Mouse (Mus musculus) forebrain, embryonic 13.5 days (tissue): ENCODE results near the gene Dpf2. TPM values are rescaled to one million over a fixed set of nuclear protein-coding genes. Genes with fewer than 3 reads are reported as not detected.

Experiments used
- ATAC-seq: fragments of 200-750 bp; cut with Nextera tagmentation; 2 replicates; pipeline ENCODE4 v1.8.0; 2017
- H3K27ac ChIP-seq: fragments of 300-500 bp; sonication (generic); 2 replicates; pipeline ENCODE4 v1.5.1; 2015; ENCODE audit warnings: inconsistent platforms, mild to moderate bottlenecking, moderate library complexity
- H3K27me3 ChIP-seq: fragments of 300-500 bp; sonication (generic); 2 replicates; pipeline ENCODE4 v1.6.1; 2015; ENCODE audit warnings: mild to moderate bottlenecking, inconsistent platforms
- H3K36me3 ChIP-seq: fragments of 300-500 bp; sonication (generic); 2 replicates; pipeline ENCODE4 v1.6.1; 2015; ENCODE audit warnings: mild to moderate bottlenecking, inconsistent platforms; ENCODE audit not compliant: poor library complexity, severe bottlenecking
- H3K4me1 ChIP-seq: fragments of 300-500 bp; sonication (generic); 2 replicates; pipeline ENCODE4 v1.6.1; 2015; ENCODE audit warnings: inconsistent platforms
- H3K4me2 ChIP-seq: fragments of 300-500 bp; sonication (generic); 2 replicates; pipeline ENCODE4 v1.6.1; 2015; ENCODE audit warnings: inconsistent platforms, mild to moderate bottlenecking, moderate library complexity
- H3K4me3 ChIP-seq: fragments of 300-500 bp; sonication (generic); 2 replicates; pipeline ENCODE4 v1.5.1; 2015; ENCODE audit warnings: mild to moderate bottlenecking, inconsistent platforms
- H3K9ac ChIP-seq: fragments of 300-500 bp; sonication (generic); 2 replicates; pipeline ENCODE4 v1.6.1; 2015; ENCODE audit warnings: mild to moderate bottlenecking, inconsistent platforms
- H3K9me3 ChIP-seq: fragments of 300-500 bp; sonication (generic); replicated peaks from 2 replicates; pipeline ENCODE4 v1.6.1; 2016; ENCODE audit warnings: inconsistent platforms
- WGBS: fragments of 180-500 bp; shearing (Covaris S2); methylation state at CpG from one replicate; pipeline ENCODE4 v1.1.7; 2015; 5-methylcytosine and 5-hydroxymethylcytosine counted together
- polyA plus RNA-seq: library from polyadenylated mRNA; unstranded; fragments of >200 nt; fragmentation: Nextera tagmentation; extraction: Ambion mirVana; gene quantifications from 2 replicates; pipeline ENCODE4 v1.2.1, GENCODE M21; 2015

Dpf2 gene
- 147 and 169 TPM in 2 replicates for polyA plus RNA-seq

DNA sequence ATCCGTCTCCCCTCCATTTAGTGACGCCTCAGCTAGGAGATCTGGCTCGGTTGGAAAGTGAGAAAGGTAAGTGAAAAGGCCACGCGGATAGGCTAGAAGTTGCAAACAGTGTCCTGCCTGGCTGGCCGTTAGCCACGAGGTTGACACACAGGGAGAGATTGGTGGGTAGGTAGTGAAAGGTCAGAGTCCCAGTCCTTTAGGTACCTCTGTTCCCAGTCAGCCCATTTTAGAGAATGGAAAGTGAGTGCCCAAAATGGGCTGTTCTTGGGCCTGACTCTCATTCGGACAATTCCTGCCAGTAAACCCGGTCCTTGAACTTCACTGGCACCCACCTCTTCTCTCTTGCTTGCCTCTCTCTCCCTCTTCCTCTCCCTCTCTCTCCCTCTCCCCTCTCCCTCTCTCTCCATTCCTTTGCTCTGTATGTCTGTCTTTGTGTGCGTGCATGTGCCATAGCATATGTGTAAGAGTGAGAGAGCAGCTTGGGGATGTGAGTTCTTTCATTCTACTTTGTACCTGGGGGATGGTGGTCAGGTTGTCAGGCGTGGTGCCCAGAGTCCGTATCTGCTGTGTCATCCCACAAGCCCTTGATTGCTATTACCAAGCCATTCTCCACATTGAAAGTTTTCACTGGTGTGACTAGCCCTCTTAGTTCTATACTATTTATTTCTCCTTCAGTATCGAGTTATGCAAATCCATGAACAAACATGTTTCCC lies at the start of gene Dpf2:
Dpf2 (minus strand) TSS at position 4 of the 713 bp plus-strand sequence.
- H3K4me1 ChIP-seq: peaks cover 36% of the 10 kb centered on the region
- H3K9ac ChIP-seq: peak within 1 kb of the TSS; percentile 93
- no peaks in the 10 kb centered on the region for H3K27me3 ChIP-seq
- H3K4me3 ChIP-seq: peak within 1 kb of the TSS; percentile 99
- ATAC-seq: no peak; the same call in none of the 2 replicates
- H3K36me3 ChIP-seq: 0 out of 2 replicates have a peak, but pooled peaks cover 10% of the 10 kb centered on the region
- peak within 1 kb of the TSS; percentile 81 for H3K27ac ChIP-seq
- H3K4me2 ChIP-seq: peak within 1 kb of the TSS; percentile 90
- WGBS: 22% methylated on average over 13 of the region's 13 CpGs
- H3K9me3 ChIP-seq: no peaks in the 10 kb centered on the region

DNA sequence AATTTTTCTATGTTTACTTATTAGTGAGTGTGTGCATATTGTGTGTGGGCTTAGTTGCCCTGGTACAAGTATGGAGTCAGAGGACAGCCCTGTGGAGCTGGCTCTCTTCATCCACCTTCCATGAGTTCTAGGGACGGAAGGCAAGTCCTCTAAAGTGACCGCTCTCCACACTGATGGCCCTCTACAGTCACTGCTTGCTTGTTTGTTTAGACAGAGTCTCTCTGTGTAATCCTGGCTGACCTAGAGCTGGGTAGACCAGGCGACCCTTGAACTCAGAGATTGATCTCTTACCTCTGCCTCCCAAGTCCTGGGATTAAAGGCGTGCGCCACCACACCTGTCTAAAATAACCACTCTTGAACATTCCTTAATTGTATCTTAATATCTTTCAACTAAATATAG lies 44.6 kb upstream of the Dpf2 start:
- 89% methylated on average over 5 of the region's 5 CpGs for WGBS
- Histone ChIP-seq H3K4me3 (no peak overlapping the region), H3K9ac (no peak overlapping the region), H3K36me3 (peaks cover 62% of the 10 kb centered on the region), H3K4me2 (no peak overlapping the region), H3K27ac (no peak overlapping the region), H3K27me3 (no peaks in the 10 kb centered on the region), H3K4me1 (peaks cover 11% of the 10 kb centered on the region), H3K9me3 (no peaks in the 10 kb centered on the region)
- no peak for ATAC-seq

DNA sequence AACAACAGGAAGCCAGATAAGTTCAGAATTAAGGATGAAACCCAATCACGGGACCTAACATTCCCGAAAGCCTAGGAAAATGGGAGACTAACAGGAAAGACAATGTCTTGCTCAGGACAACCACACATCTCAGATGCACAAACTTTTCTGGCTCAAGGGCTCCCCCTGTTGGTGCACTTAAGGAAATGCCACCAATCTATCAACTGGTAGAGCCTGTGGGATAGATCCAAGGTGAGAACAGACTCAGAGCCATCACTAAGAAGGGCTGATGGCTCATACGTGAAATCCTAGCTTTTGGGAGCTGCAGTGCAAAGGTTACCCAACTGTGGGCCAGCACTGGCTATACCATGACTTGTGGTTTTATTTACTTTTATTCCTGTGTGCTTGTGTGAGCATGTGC lies 43.9 kb upstream of the Dpf2 start:
- no peaks in the 10 kb centered on the region for H3K27me3 ChIP-seq
- H3K4me3 ChIP-seq: no peak overlapping the region
- no peak overlapping the region for H3K4me2 ChIP-seq
- H3K9ac ChIP-seq: no peak overlapping the region
- peaks cover 69% of the 10 kb centered on the region for H3K36me3 ChIP-seq
- WGBS: 24% methylated on average over 3 of the region's 3 CpGs
- H3K9me3 ChIP-seq: no peaks in the 10 kb centered on the region
- H3K4me1 ChIP-seq: peaks cover 4% of the 10 kb centered on the region
- H3K27ac ChIP-seq: no peak overlapping the region
- no peak for ATAC-seq

DNA sequence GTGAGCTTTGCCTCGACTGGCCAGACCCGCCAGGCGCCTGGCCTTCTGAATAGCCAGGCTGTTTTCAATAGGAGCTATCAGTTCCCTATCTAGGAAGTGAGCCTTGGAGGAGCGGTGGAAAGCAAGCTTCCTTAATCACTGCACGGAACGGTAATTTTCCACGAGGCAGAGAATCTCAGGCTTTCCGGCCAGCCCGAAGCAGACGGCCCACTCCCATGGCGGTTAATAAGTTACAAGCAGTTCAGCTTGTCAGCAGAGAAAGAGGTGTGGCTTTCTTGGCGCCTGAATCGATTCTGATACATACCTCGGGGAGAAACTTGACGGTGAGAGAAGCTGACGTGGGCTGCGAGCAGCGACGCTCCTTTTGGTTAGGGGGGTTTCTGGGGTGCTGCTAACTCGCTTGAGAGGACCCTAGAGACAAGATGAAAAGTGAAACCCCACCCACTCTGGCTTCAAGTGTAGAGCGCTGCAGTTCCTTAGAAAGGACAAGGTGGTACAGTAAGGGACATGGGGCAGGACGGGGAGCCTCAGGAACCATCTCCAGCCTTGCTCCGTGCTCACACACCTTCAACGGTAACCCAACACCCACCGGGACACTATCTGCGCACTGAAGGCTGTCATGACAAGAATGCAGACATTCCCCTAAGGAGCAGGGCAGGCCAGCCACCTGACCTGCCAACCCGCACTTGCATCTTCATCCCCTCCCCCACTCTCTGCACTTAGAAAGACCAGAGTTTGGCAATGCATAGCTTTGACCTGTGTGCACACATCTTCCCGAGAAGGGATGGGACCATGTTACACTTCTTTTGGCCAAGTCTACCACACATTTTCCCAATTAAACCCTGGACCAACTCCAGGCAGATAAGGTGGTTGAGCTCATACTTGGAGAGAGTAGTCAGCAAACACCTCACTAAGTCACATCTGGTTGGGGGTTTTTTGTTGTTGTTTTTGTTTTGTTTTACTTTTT lies 43.2 kb upstream of the Dpf2 start:
- no peak for ATAC-seq
- Histone ChIP-seq H3K36me3 (peaks cover 73% of the 10 kb centered on the region), H3K4me1 (no peaks in the 10 kb centered on the region), H3K27me3 (no peaks in the 10 kb centered on the region), H3K4me2 (no peak overlapping the region), H3K9ac (no peak overlapping the region), H3K9me3 (no peaks in the 10 kb centered on the region), H3K4me3 (no peak overlapping the region), H3K27ac (no peak overlapping the region)
- 92% methylated on average over 28 of the region's 28 CpGs for WGBS

DNA sequence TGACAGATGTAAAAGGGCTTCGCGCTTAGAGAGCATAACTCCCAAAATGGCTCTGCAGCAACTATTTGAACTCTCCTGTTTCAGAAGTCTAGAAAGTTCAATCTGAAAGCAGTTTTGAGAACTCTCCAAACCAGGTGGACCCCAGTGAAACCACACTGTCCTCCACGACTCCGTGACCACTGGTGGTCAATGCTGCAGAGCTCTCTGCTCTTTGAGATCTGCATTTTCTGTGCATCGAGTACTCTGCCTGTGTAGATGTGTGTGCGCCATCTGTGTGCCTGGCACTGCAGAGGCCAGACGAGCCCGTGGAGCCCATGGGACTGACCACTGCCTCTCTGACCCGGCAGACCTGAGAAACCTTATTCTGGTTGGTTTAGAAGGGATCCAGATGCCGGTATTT lies 42.1 kb upstream of the Dpf2 start:
- ATAC-seq: no peak
- no peak overlapping the region for H3K9ac ChIP-seq
- no peaks in the 10 kb centered on the region for H3K9me3 ChIP-seq
- WGBS: 94% methylated on average over 10 of the region's 10 CpGs
- H3K4me3 ChIP-seq: no peak overlapping the region
- H3K4me1 ChIP-seq: no peaks in the 10 kb centered on the region
- no peak overlapping the region for H3K27ac ChIP-seq
- peaks cover 77% of the 10 kb centered on the region for H3K36me3 ChIP-seq
- H3K4me2 ChIP-seq: no peak overlapping the region
- H3K27me3 ChIP-seq: no peaks in the 10 kb centered on the region

DNA sequence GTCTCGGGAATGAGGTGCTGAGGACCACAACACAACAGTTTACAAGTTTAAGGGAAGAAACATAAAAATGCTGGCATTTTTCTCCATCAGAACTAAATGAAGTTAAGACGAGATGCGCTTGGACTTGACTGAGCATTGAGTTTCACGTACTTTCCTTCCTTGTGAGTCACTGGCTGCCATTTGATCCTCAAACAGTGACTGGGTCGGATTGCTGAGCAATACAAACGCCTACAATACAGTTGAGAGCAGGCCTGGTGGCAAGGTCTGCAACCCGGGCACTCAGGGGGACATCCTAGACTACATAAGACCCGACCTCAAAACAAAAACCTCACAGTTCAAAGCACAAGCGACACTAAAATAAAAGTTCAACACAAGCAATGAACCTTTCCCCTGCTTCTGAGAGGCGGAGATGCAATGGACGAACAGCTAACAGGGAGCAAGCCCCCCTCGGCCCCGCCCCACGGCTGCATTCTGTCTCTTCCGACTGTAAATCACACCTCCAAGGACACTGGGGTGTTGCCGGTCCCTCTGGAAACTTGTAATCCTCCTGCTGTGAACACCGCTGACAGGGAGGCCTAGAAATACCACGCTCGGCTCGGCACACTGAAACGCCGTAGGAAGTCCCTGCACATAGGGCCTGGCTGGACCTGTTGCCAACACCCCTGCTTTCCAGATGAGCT lies 41.4 kb upstream of the Dpf2 start:
- no peak overlapping the region for H3K27ac ChIP-seq
- WGBS: 89% methylated on average over 22 of the region's 22 CpGs
- H3K9ac ChIP-seq: no peak overlapping the region
- peaks cover 79% of the 10 kb centered on the region for H3K36me3 ChIP-seq
- H3K9me3 ChIP-seq: no peaks in the 10 kb centered on the region
- H3K27me3 ChIP-seq: no peaks in the 10 kb centered on the region
- ATAC-seq: no peak
- H3K4me2 ChIP-seq: no peak overlapping the region
- no peaks in the 10 kb centered on the region for H3K4me1 ChIP-seq
- H3K4me3 ChIP-seq: no peak overlapping the region

DNA sequence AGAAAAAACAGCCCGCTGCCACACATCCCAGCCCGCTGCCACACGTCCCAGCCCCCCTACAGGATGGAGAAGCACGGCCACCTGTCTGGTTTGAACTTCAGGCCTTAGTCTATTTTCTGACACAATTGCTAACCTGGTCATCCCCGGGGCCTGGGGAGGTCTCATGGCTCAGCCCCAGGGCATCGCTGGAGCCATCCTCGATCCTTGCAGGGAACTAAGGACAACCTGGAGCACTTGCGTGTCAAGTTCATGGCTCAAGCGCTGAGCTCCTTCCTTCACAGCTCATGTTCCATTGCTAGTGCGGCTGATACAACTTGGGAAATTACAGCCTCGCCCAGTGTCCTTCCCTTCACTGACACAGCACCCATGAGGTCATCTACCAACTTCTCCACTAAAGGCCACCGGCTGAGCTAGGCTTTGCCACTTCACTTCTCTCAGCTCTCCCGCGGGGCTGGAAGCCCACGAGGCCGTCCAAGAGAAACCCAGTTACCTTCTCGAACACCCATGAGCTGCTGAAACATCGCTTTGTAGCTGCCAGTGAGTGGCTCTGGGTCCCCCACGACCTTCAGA lies 40.5 kb upstream of the Dpf2 start:
- WGBS: 94% methylated on average over 19 of the region's 19 CpGs
- Histone ChIP-seq H3K4me2 (no peak overlapping the region), H3K4me1 (no peaks in the 10 kb centered on the region), H3K4me3 (no peak overlapping the region), H3K27me3 (no peaks in the 10 kb centered on the region), H3K9me3 (no peaks in the 10 kb centered on the region), H3K36me3 (peaks cover 78% of the 10 kb centered on the region), H3K9ac (no peak overlapping the region), H3K27ac (no peak overlapping the region)
- no peak for ATAC-seq

DNA sequence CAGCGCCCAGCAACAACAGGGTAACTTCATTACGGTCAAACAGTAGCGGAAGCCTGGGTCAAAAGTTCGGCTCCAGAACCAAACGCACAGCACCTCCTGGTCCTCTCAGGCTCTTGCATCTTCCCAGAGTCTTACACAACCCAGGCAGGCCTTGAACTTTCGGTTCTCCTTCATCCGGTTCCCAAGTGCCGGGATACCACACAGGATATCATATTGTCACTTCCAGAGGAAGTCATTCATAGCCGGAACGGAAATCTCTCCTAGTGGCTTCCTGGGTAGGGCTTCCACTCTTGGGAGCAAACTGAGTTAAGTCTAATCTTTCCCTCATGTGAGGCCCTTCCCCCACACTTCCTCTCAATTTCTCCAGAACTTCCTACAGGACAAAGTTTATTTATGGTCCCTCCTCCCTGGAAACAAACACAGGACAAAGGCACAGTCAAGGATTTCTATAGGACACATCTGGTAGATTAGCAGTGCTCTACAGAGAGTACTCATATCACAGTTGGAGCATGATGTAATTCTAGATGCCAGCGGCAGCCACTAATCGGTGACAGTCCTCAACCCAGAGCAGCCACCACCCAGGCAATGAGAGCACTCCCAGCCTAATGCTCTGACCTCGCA lies 39.4 kb upstream of the Dpf2 start:
- Histone ChIP-seq H3K9ac (no peak overlapping the region), H3K27ac (no peak overlapping the region), H3K27me3 (no peaks in the 10 kb centered on the region), H3K4me1 (no peaks in the 10 kb centered on the region), H3K4me2 (no peak overlapping the region), H3K36me3 (peaks cover 84% of the 10 kb centered on the region), H3K9me3 (no peaks in the 10 kb centered on the region), H3K4me3 (no peak overlapping the region)
- ATAC-seq: no peak
- 95% methylated on average over 13 of the region's 13 CpGs for WGBS

DNA sequence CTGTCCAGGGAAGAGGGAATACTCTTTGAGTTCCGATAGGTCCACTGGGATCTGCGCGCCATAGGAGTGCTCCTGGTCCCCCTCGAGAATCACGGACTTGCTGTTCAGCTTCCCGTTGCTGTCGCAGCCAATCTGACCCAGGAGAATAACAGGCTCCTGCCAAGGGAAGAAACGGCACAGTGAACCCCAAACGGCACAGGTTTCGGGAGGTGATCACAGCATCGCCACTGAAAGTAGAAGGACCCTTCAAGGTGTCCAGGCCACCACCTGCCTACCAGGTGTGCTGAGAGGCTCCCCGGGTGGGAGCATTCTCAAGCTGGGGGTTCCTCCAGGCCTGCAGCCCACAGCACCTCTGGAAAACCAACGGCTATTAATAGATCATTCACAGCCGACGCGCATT lies 38.8 kb upstream of the Dpf2 start:
- Histone ChIP-seq H3K4me1 (no peaks in the 10 kb centered on the region), H3K36me3 (peaks cover 89% of the 10 kb centered on the region), H3K9me3 (no peaks in the 10 kb centered on the region), H3K4me2 (no peak overlapping the region), H3K9ac (no peak overlapping the region), H3K27me3 (no peaks in the 10 kb centered on the region), H3K4me3 (no peak overlapping the region), H3K27ac (no peak overlapping the region)
- ATAC-seq: no peak
- 89% methylated on average over 16 of the region's 16 CpGs for WGBS

DNA sequence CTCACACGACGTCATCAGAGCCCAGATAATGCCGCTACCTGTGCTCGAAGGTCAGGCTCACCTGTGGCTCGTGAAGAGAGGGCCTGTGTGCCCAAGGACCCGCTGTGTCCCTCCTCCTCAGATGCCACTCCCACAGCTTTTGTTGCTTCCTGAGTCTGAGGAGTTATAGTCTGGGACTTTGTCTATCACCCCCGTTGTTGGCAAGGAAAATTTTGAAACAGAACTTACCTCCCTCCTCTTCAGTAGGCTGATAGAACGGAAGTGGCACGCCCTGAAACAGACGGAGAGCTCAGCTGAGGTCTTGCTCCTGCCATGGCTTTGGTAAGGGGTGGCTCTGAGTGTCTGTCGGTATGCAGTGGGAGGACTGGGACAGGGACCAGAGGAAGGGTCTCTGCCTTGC lies 37.4 kb upstream of the Dpf2 start:
- Histone ChIP-seq H3K27ac (no peak overlapping the region), H3K9ac (no peak overlapping the region), H3K4me3 (no peak overlapping the region), H3K9me3 (no peaks in the 10 kb centered on the region), H3K4me1 (no peaks in the 10 kb centered on the region), H3K4me2 (no peak overlapping the region), H3K36me3 (peaks cover 98% of the 10 kb centered on the region), H3K27me3 (no peaks in the 10 kb centered on the region)
- ATAC-seq: no peak
- WGBS: 93% methylated on average over 11 of the region's 11 CpGs

DNA sequence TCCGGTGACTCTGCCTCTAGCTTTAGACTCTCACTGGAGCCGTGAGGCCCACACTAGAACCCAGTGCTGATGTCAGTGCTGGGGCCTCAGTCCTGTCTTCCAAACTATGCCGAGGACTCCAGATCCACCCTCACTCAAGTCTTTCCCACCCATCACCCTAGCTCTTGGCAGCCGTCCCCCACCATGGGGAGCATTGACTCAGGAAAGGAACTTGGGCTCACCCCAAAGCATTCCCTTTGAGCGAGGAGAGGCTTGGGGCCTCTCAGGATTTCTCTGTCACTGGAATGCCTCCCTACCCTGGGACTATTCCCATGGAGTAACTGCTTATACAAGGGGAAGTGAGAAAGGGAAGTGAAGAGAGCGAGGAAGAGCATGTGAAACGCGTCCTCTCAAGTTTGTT lies 33.1 kb upstream of the Dpf2 start:
- Histone ChIP-seq H3K36me3 (peaks cover 83% of the 10 kb centered on the region), H3K4me1 (no peaks in the 10 kb centered on the region), H3K27ac (no peak overlapping the region), H3K4me3 (no peak overlapping the region), H3K9me3 (no peaks in the 10 kb centered on the region), H3K9ac (no peak overlapping the region), H3K27me3 (no peaks in the 10 kb centered on the region), H3K4me2 (no peak overlapping the region)
- WGBS: 95% methylated on average over 8 of the region's 8 CpGs
- ATAC-seq: no peak
